Mouse (Mus musculus) heart, postnatal 0 days (tissue): ENCODE measurements around the gene Abhd14a. TPM values are rescaled to one million over a fixed set of nuclear protein-coding genes. Genes with fewer than 3 reads are reported as not detected.

Experiments
- ATAC-seq: fragments of 200-750 bp; cut with Nextera tagmentation; 2 replicates; pipeline ENCODE4 v1.8.0; 2017; ENCODE audit warnings: low read depth, moderate number of reproducible peaks, moderate library complexity; ENCODE audit not compliant: insufficient read depth
- DNase-seq: peaks from one replicate; pipeline ENCODE4 v3.0.0-alpha.2; 2016; ENCODE audit warnings: low spot score
- H3K27ac ChIP-seq: fragments of 300-500 bp; sonication (generic); 2 replicates; pipeline ENCODE4 v1.5.1; 2014; ENCODE audit warnings: low read depth, mild to moderate bottlenecking
- H3K27me3 ChIP-seq: fragments of 300-500 bp; sonication (generic); 2 replicates; pipeline ENCODE4 v1.6.1; 2014; ENCODE audit warnings: low read length, mixed read lengths; ENCODE audit not compliant: control insufficient read depth, insufficient read depth
- H3K36me3 ChIP-seq: fragments of 300-500 bp; sonication (generic); replicated peaks from 2 replicates; pipeline ENCODE4 v1.6.1; 2014; ENCODE audit warnings: low read length, mixed read lengths; ENCODE audit not compliant: control insufficient read depth, insufficient read depth
- H3K4me1 ChIP-seq: fragments of 300-500 bp; sonication (generic); 2 replicates; pipeline ENCODE4 v1.6.1; 2014; ENCODE audit warnings: antibody characterized with exemption; ENCODE audit not compliant: control insufficient read depth, insufficient read depth
- H3K4me2 ChIP-seq: fragments of 300-500 bp; sonication (generic); 2 replicates; pipeline ENCODE4 v1.6.1; 2014; ENCODE audit warnings: low read depth, mild to moderate bottlenecking, low read length, moderate library complexity
- H3K4me3 ChIP-seq: fragments of 300-500 bp; sonication (generic); 2 replicates; pipeline ENCODE4 v1.5.1; 2014; ENCODE audit warnings: low read depth, low read length
- H3K9ac ChIP-seq: fragments of 300-500 bp; sonication (generic); replicated peaks from 2 replicates; pipeline ENCODE4 v1.6.1; 2014; ENCODE audit warnings: low read depth, low read length, mixed read lengths
- H3K9me3 ChIP-seq: fragments of 300-500 bp; sonication (generic); replicated peaks from 2 replicates; pipeline ENCODE4 v1.6.1; 2016; ENCODE audit warnings: low read length; ENCODE audit not compliant: control insufficient read depth
- CTCF ChIP-seq: IDR thresholded peaks from 2 replicates; pipeline ENCODE4 v1.5.1; 2016; ENCODE audit warnings: antibody characterized with exemption, control low read depth, low read depth
- EP300 ChIP-seq: IDR thresholded peaks from 2 replicates; pipeline ENCODE4 v1.6.1; 2016; ENCODE audit warnings: antibody characterized with exemption, low read depth
- WGBS: fragments of 180-500 bp; shearing (Covaris S2); extraction: QIAGEN DNeasy Blood & Tissue Kit; methylation state at CpG from one replicate; pipeline ENCODE4 v1.1.7; 2014; 5-methylcytosine and 5-hydroxymethylcytosine counted together
- polyA plus RNA-seq: library from polyadenylated mRNA; unstranded; fragments of >200 nt; fragmentation: Nextera tagmentation; extraction: Ambion mirVana; gene quantifications from 2 replicates; pipeline ENCODE4 v1.2.1, GENCODE M21; 2015
- total RNA-seq: library from RNA; depleted of rRNA; stranded (reverse); fragments of >200 nt; gene quantifications from 2 replicates; pipeline ENCODE4 v1.2.3, GENCODE M21; 2014; ENCODE audit warnings: low replicate concordance

The Abhd14a gene
- total and polyA plus RNA-seq, 2 experiments from 2014 or later: 45.8 to 64.8 TPM

GRCm38 (mm10) chr9:106481676-106482075 lies 34.2 kb upstream of the Abhd14a start:
- Histone ChIP-seq H3K4me3 (no peak overlapping the region), H3K4me1 (peaks cover 12% of the 10 kb centered on the region; the same call in 1 of the 2 replicates), H3K9me3 (no peaks in the 10 kb centered on the region), H3K36me3 (peaks cover 49% of the 10 kb centered on the region), H3K27me3 (no peaks in the 10 kb centered on the region), H3K4me2 (no peak overlapping the region), H3K27ac (no peak overlapping the region), H3K9ac (no peak overlapping the region)
- no peak for ATAC-seq
- 89% methylated on average over 13 of the region's 13 CpGs for WGBS
- TF ChIP-seq EP300: no peak
- TF ChIP-seq CTCF: no peak
- no peak for DNase-seq

- Histone ChIP-seq H3K27ac (no peak overlapping the region), H3K36me3 (peaks cover 49% of the 10 kb centered on the region), H3K27me3 (no peaks in the 10 kb centered on the region), H3K4me1 (peaks cover 17% of the 10 kb centered on the region), H3K9ac (no peak overlapping the region), H3K4me2 (no peak overlapping the region), H3K9me3 (no peaks in the 10 kb centered on the region), H3K4me3 (no peak overlapping the region)
- no peak for DNase-seq
- no peak for TF ChIP-seq EP300
- TF ChIP-seq CTCF: no peak
- WGBS: 93% methylated on average over 15 of the region's 15 CpGs
- ATAC-seq: no peak
Observed at GRCm38 (mm10) chr9:106481075-106481474, 33.6 kb upstream of the Abhd14a start.

- Histone ChIP-seq H3K4me2 (no peak overlapping the region), H3K27ac (no peak overlapping the region), H3K4me3 (no peak overlapping the region), H3K9me3 (no peaks in the 10 kb centered on the region), H3K4me1 (peaks cover 21% of the 10 kb centered on the region), H3K27me3 (no peaks in the 10 kb centered on the region), H3K9ac (no peak overlapping the region), H3K36me3 (peaks cover 43% of the 10 kb centered on the region)
- TF ChIP-seq CTCF: no peak
- no peak for TF ChIP-seq EP300
- 85% methylated on average over 7 of the region's 7 CpGs for WGBS
- ATAC-seq (no peak), DNase-seq (no peak)
Observed at GRCm38 (mm10) chr9:106480541-106480940, 33.1 kb upstream of the Abhd14a start.

GRCm38 (mm10) chr9:106478101-106478500 lies 30.6 kb upstream of the Abhd14a start:
- no peak overlapping the region for H3K27ac ChIP-seq
- DNase-seq (no peak), ATAC-seq (no peak)
- H3K9me3 ChIP-seq: no peaks in the 10 kb centered on the region
- TF ChIP-seq CTCF (no peak), EP300 (no peak)
- H3K4me2 ChIP-seq: peak overlapping the region; percentile 80
- H3K36me3 ChIP-seq: peaks cover 21% of the 10 kb centered on the region
- peak overlapping the region; percentile 53 for H3K4me3 ChIP-seq
- no peak overlapping the region for H3K9ac ChIP-seq
- no peaks in the 10 kb centered on the region for H3K27me3 ChIP-seq
- 74% methylated on average over 9 of the region's 9 CpGs for WGBS
- peaks cover 32% of the 10 kb centered on the region for H3K4me1 ChIP-seq

- H3K4me3 ChIP-seq: peak overlapping the region; percentile 53
- ATAC-seq (no peak), DNase-seq (no peak)
- TF ChIP-seq EP300 (no peak), CTCF (no peak)
- H3K36me3 ChIP-seq: peaks cover 16% of the 10 kb centered on the region
- H3K9me3 ChIP-seq: no peaks in the 10 kb centered on the region
- H3K27me3 ChIP-seq: no peaks in the 10 kb centered on the region
- peak overlapping the region; percentile 51; the same call in 1 of the 2 replicates for H3K27ac ChIP-seq
- H3K9ac ChIP-seq: peak overlapping the region; percentile 46
- H3K4me2 ChIP-seq: peak overlapping the region; percentile 80
- 1% methylated on average over 16 of the region's 16 CpGs for WGBS
- H3K4me1 ChIP-seq: peaks cover 32% of the 10 kb centered on the region
Observed at GRCm38 (mm10) chr9:106477649-106478048, 30.2 kb upstream of the Abhd14a start.

GRCm38 (mm10) chr9:106476924-106477484 lies 29.5 kb upstream of the Abhd14a start, which contains the start of gene Parp3:
TSS of gene Parp3 (minus strand) at chr9:106476949.
- Histone ChIP-seq H3K4me3 (peak within 1 kb of the TSS; percentile 53), H3K9ac (peak within 1 kb of the TSS; percentile 46), H3K9me3 (no peaks in the 10 kb centered on the region), H3K27me3 (no peaks in the 10 kb centered on the region), H3K4me2 (peak within 1 kb of the TSS; percentile 80), H3K27ac (peak within 1 kb of the TSS; percentile 74), H3K36me3 (peaks cover 14% of the 10 kb centered on the region), H3K4me1 (peaks cover 32% of the 10 kb centered on the region)
- peak; percentile 97 for ATAC-seq
- under 1% methylated on average over 41 of the region's 41 CpGs for whole genome bisulfite sequencing
- TF ChIP-seq EP300 (peak; percentile 79; the same call in 1 of the 2 replicates), CTCF (peak; percentile 98)
- DNase-seq: peak; percentile 100
